Mouse (Mus musculus): ENCODE results near the gene Tnks1bp1.
A peak's percentile ranks its signal among the peaks of the same experiment; 100 is the strongest.

The Tnks1bp1 gene

DNA sequence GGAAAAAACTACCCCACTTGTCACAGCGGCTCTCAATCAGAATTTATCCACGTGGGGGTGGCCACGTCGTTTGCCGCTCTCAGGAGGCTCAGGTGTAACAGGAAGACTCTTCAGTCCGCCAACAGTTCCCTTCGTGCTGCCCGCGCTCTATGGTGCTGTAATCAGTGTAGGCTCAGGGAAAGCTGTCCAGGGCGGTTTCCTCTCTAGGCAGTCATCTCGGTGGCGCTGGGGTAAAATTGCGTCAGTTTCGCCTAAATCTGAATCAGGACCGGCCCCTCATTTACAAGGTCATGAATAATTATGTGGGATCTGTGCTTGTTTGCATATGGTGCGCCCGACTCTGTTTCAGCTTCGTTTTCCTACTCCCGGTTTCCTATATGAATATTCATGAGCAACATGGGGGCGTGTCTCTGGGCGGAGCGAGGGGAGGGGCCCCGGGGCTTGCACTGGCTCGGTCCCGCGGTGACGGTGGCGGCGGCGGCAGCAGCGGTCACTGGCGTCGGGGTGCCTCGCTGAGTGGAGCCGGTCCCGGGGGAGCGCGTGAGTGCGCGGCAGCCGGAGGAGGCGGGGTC, at the start of gene Tnks1bp1:
Gene Tnks1bp1 (plus strand): TSS at position 427 of the 572 bp plus-strand sequence.
- DNase-seq (ENCODE audit: low read depth) = peak; percentile 96

DNA sequence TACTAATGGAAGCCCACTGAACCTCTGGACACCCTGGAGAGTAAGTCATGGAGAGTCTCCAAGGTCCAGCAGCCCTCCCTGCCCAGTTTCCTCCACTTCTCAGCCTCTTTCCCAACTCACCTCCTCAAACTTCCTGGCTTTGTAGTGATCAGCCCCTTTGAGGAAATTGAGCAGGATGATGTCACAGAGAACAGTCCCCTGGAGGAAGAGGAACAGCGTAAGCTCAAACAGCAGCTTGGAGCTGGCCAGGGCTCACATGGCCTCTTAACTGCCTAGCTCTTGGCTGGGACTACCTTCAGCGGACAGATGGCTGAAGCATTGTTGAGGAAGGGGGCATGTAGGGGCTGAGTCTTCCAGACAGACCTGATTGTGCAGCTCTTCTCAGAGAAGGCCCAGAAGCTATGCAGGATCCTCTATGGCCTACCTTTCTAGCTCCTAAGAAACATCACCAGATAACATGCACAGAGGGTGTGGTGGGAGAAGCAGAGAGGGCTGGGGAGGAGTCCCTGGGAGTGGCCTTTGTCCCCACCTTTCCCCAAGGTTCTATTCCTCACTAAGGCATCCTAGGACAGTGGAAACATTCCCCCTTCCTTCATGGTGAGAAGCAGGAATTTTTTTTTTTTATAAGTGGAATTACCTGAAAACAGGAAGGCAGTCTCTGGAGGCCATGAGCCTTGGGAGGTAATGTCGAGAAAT, 48.2 kb upstream of the Tnks1bp1 start:
- no peak for DNase-seq (ENCODE audit: low read depth)

DNA sequence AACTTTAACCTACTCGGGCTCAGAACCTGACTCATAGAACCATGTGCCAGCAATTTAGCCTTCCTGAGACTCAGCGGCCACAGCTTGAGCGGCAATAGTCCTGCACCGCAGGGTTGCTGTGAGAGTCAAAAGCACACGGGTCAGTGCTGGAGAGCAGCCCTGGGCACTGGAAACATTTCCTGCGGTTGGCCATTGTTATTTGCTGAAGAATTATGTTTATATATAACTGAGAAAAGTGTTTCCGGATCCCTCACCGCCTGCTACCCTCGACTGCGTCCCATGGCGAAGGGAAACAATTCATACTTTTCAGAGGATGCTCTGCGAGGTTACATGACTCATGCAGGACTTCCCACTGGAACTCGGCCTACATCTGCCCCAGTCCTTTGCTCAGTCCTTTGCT, 46.3 kb upstream of the Tnks1bp1 start:
- peak; percentile 74 for DNase-seq (ENCODE audit: low read depth)

DNA sequence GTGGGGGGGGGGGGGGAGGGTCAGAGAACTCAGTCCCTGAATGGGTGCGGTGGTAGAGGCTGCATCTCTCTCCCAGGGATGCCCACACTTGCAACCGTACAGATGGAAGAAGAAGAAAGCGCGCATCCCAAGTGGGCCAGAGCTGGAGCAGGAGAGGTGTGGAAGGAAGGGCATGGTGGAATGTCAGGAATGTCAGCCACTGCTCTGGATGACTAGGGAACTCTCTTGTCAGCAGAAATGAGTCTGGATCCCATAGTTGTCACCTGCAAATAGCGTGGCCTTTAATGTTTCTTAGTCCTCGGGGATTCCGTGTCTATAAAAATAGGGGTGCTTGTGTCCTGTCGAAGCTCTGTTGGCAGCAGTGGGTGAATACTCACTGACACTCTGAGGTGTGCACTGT, 45.2 kb upstream of the Tnks1bp1 start:
- no peak for DNase-seq (ENCODE audit: low read depth)

DNA sequence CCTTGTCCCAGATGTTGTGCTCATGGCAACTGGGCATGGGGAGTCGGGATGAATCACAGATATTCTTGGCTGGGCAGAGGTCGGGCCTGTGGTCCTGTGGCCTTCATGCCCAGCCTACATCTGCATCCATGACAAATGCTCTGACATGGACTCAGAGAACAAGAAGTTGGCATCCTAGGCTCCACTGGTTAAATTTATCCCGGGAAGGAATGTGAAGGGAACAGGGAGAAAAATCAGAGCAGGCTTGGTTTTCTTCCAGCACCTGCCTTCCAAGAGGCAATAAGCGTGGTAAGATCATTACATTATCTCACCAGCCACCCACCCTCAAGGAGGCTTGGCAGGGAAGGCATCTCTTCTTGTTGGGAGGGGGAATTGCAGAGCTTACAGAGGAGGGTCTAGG, 43.5 kb upstream of the Tnks1bp1 start:
- DNase-seq (ENCODE audit: low read depth) = peak; percentile 11

DNA sequence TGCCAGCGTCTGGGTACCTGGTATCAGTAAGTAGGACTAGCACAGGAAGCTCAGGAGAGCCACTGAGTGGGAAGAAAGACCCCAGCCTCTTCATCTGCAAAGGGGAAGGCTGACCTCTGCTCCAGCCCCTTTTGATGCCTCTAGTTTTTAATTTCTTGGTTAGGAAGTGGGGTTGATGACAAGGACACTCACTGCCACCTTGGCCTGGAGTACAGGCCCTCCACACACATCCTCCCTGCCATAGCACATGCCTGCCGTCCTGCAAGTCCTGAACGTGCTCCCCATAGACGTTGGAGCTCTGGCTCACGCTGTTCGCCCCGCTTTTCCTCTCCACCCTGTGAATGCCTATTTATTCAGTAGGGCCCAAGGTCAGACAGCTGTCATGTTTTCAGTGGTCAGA, 41.2 kb upstream of the Tnks1bp1 start:
- DNase-seq (ENCODE audit: low read depth) = no peak

DNA sequence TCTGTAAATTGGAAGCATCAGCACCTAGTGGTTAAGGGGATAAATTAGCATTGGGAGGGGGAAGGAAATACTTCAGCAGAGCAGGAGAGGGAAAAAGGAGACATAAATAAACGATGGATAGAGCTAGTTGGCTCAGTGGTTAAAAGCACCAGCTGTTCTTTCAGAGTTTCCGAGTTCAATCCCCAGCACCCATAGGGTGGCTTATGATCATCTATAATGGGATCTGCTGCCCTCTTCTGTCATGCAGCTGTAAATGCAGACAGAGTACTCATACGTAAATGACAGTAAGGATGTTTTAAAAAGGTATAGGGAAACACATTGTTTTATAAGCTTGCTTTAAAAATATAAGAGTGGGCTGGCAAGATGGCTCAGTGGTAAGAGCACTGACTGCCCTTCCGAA, 40.1 kb upstream of the Tnks1bp1 start:
- peak; percentile 68 for DNase-seq (ENCODE audit: low read depth)

DNA sequence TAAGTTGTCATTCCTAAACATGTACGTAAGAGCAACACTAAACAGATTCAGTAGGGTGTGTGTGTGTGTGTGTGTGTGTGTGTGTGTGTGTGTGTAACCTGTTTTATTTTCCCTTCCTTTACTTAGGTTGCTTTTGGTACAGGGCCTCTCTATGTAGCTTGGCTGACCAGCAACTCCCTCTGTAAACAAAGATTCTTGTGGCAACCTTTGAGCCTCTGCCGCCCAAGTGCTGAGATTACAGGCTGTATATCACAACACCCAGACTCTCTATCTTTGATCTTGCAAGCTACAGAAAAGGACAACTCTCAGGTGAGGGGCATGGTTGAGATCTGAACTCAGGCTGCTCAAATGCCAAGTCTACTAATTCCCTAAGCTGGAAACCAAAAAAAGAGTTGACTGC, 38.6 kb upstream of the Tnks1bp1 start:
- no peak for DNase-seq (ENCODE audit: low read depth)

DNA sequence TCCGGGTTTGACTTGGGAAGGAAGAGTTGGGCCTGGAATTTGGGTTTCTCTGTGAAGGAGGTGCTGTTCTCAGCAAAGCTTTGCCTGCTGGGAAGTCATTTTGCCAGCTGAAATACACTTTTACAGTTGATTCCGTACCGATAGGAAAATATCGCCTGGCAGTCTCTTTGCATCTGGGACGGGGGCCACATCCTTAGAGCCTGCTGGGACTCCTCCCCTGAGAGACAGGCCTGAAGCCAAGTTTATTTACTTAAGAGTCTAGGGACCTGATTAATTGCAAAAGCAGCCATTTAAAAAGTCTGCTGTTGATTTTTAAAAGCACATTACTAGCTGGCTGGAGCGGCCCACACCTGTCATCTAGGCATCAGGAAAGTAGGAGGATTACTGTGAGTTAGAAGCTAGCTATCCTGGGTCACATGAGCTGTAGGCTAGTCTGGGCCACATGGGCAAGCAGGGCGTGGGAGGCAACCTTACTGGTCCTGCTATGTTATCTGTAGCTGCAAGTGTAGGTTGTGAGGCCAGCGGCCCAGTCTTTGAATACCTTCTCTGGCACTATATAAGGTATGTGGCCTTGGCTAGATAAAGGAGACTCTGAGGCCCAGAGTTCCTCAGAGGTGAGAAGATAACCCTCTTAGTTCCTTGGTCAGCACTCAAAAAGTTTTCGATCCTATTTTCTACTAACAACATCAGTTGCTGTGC, 35.8 kb upstream of the Tnks1bp1 start:
- peak; percentile 24 for DNase-seq (ENCODE audit: low read depth)

DNA sequence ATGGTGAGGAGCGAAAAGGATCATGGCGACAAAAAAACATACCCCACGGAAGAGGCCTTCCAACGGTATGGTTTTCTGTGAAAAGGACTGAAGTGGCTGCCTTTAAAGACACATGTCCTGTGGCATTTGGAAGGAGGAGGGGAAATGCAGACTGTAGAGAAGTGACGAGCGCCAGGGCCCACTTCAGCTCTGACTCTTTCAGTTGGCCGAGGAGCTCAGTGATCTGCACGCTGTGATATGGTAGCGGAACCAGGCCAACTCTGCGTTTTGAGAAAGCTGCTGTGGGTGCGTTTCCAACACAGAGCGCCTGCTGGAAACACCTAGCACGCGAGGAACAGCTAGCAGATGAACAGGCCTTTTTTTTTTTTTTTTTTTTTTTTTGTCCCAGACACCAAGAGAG, 35.1 kb upstream of the Tnks1bp1 start:
- no peak for DNase-seq (ENCODE audit: low read depth)

DNA sequence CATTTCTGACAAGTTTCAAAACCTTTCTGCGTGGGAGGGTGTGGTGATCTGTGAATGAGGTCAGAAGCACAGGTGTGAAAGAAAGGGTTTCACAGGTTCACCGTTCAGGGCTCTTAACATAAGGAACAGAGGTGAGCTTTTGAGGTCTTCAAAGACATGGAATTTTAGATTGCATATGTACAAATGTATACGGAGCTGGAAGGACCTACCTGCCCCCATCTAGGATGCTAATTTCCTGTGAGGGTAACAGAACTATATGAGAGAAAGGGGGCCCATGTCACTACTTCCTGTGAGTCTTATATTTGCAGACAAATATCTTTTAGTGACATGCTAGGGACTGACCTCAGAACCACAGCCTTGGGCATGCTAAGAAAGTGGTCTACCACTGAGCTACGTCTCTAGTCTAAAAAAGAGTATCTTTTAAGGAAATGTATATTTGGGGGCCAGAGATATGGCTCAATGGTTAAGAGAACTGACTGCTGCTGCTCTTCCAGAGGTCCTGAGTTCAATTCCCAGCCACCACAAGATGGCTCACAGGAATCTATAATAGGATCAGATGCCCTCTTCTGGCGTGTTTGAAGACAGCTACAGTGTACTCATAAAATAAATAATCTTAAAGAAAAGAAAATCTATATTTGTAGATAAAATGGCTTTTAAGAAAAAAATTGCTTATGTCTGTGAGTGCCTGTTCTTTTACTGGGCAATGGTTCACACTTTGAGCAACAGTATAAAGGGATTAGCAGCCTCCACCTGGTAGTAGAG, 33.8 kb upstream of the Tnks1bp1 start:
- peak; percentile 26 for DNase-seq (ENCODE audit: low read depth)

DNA sequence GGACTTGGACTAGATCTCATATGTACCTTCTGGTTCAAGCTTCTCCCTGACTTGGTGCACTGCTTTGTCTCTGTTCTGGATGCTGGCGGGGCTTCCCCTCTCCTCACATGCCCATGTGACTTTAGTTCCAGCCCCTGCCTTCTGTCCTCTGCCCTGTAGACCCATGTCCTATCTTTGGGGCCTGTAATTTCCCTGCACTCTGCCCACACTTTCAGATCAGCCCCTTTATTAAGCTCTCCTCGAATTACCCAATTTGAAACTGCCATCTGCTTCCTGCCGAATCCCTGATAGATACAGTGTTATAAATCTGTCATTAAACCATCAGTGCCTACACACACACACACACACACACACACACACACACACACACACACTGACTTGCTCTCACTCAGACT, 33.2 kb upstream of the Tnks1bp1 start:
- DNase-seq (ENCODE audit: low read depth) = no peak

DNA sequence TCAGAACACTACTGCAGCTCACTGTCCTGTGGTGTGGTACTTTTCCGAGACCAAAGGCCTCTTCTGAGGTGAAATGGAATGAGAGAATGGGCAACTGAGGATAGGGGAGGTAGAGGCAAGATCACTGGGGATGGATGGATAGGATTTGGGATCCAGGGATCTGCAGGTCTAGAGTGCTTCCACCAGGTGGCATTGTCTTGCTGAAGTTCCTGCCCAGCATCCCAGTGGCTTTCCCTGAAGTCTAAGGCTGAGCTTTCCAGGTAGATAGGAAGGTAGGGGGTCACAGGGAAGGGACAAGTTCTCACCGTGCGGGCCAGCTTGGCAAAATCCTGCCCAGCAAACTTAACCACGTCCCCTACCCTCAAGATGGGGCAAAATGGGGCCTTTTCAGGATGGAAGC, 25.8 kb upstream of the Tnks1bp1 start:
- DNase-seq (ENCODE audit: low read depth) = peak; percentile 73

DNA sequence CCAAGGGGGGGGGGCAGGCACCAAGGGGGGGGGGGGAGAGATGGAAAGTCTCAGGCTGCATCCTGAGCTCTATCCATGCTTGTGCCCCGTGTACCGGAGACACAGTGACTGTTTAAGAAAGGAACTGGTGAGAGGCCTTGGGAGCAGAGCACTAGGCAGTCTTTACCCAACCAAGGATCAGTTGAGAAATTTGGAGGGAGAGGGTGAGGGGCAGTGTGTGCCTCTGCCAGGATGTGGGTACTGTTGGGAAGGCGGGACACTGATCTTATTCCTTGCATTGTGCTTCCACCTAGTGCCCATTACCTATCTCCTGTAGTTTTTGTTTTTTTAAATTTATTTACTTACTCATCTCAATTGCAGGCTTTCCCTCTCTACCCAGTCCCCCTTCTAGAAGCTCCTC, 21.6 kb upstream of the Tnks1bp1 start:
- DNase-seq (ENCODE audit: low read depth) = no peak

DNA sequence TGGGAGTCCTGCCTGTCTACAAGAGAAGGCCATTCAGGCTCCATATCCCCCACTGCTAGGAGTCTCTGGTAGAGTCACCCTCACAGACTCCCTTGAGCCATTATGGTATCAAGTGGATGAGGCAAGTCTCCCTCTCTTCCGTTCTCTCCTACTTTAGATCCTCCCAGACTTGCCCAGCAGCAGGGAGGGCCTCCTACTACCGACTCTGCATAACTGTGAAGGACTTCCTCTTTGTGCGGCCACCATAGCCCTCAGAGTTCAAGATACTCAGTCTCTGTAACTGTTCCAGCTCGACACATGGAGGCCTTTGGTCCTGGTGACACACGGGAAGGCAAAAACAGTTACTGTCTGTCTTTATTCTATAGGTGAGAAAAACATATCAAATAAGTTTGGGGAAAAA, 20.5 kb upstream of the Tnks1bp1 start:
- DNase-seq (ENCODE audit: low read depth) = no peak

DNA sequence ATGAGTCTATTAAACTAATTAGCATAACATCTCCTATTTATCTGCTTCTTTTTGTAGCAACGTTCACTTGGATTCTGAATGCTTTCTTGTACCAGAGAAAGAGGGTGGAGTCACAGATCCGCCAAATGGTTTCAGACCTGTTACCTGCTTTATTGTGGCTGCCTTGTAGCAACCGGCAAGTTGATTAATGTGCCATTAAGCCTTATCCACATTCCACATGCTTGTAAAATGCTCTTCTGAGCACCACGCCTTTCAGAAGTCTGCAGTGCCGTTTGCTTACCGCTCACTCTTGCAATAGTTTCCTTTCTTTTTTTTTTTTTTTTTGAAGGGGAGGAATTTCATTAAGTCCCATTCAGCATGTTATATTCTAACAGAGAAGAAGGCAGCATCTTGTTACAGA, 17.9 kb upstream of the Tnks1bp1 start:
- DNase-seq (ENCODE audit: low read depth) = no peak

DNA sequence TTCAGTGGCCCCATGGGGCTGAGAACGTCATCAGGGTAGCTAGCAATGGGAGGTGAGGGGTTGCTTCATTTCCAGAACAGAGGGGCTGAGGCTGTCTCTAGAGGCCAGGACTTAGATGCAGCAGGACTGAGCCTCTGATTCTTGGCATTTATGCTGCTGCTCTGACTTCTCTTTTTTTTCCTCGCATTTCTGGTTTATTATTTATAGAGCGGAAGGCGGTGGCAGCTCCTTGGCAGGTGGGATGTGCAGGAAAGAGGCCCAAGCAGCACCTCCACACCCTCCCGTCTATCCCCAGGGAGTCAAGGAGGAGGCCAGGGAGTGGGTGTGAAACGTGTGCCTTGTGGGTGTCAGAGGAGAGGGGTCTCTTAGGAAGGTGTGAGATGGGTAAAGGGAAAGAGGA, 16.8 kb upstream of the Tnks1bp1 start:
- no peak for DNase-seq (ENCODE audit: low read depth)

DNA sequence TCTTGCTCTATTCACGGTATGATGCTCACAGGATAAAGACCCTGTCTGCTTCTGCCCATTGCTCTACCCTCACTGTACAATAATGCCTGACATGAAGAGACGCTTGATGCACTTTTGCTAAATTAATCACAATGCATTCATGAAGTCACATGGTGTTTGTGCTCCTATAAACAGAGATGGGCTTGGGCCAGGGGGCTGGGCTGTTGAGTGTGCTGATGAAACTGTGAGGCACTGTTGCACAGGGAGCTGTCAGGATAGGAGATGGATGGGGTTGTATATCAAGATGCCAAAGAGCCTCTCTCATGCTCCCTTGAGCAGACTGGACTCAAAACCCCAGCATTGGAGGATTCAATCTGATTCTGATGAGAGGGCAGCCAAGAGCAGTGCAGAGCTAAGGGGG, 14.7 kb upstream of the Tnks1bp1 start:
- DNase-seq (ENCODE audit: low read depth) = peak; percentile 72

DNA sequence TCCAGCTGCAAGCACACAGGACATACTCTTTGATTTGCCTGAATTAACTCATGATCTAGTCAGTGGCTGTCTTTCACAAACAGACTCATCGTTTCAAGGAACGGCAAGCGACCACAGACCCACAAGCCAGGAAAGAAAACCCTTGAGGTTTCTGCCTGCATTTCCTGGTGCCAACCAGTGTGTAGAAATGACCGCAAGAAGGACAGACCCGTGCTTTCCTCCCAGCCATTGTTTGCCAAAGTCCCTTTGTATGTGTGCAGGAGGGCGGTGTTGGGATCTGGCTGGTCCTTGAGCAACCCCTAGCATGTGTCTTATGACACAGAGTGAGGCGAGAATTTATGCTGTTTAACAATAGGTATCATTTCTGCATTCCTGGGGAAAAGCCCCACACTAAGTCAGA, 13.7 kb upstream of the Tnks1bp1 start:
- DNase-seq (ENCODE audit: low read depth) = no peak

DNA sequence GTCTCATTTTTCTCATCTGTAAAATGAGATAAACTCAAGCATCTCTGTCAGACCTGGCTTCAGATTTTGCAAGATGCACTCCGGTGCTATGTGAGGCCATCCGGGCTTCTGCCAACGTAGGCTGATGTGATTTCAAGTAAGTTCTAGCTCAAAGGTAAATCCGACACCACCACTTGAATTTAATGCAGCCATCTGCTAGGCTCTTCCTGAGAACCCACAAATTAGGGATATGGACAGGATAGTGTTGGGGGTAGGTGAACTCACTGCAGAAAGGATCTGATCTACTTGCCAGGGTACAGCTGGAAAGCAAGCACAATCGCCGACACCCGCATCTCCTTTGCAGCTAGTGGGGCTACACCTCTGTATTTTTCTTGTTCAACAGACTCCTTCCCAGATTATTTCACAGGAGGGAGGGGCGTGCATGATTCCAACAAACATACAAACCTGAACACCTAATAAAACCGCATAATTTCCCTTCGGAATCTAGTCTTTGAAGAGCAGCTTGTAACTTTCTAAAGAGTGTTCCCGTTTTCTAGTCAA, 11.2 kb upstream of the Tnks1bp1 start:
- no peak for DNase-seq (ENCODE audit: low read depth)

DNA sequence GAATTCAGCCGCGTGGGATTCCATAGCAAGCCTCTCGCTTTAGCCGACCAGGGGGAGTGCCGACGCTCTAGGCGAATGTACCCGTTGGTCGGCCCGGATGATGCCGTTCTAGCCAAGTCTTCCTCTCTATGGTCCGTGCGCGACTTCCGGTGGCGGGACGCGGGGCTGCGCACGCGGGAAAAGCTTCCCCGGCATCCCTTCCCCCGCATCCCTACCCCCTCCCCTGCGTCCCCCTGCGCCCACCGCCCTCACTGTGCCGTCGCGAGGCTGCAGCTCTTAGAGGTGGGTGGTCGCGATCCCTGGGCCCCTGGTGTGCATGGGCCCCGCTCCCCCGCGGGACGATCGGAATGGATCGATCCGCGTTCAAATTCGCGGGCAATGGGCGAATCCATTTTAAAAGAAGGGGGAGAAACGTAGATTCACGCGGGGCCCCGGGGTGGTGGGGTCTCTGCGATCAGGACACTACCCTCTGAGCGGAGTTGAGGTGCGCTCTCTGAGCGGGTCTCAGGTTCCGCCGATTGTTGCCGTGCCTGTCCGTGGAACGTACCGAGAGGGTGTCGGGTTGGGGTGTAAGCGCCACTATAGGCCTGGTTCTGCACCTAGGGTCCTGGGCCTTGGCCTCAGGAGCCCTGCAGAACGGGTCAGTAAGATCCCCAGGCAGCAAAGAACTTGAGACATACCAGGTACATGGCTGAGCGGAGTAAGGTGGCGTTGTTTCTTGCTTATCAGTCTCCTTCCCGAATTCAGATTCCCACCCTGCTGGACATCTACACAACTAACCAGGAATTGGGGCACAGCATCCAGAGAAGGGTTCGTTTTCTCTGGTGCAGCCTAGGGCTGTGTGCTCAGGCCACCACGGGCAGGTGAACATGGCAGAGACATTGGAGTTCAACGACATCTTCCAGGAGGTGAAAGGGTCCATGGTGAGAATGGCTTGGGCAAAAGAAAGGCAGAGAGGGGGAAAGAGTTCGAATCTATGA, 10.5 kb upstream of the Tnks1bp1 start, which contains the start of the genes Ssrp1 and P2rx3:
Gene Ssrp1 (plus strand): TSS at position 188 of the 980 bp plus-strand sequence.
Gene P2rx3 (minus strand): TSS at position 416 of the 980 bp plus-strand sequence.
- DNase-seq (ENCODE audit: low read depth) = peak; percentile 96

Data from NIH3T3 (cell line).